Mouse (Mus musculus) kidney, adult 11 months (tissue): Measurements from ENCODE around the gene Hnrnpul2.

Experiments used
- DNase-seq: peaks from one replicate; pipeline ENCODE4 v3.0.0; 2022

The Hnrnpul2 gene

DNA sequence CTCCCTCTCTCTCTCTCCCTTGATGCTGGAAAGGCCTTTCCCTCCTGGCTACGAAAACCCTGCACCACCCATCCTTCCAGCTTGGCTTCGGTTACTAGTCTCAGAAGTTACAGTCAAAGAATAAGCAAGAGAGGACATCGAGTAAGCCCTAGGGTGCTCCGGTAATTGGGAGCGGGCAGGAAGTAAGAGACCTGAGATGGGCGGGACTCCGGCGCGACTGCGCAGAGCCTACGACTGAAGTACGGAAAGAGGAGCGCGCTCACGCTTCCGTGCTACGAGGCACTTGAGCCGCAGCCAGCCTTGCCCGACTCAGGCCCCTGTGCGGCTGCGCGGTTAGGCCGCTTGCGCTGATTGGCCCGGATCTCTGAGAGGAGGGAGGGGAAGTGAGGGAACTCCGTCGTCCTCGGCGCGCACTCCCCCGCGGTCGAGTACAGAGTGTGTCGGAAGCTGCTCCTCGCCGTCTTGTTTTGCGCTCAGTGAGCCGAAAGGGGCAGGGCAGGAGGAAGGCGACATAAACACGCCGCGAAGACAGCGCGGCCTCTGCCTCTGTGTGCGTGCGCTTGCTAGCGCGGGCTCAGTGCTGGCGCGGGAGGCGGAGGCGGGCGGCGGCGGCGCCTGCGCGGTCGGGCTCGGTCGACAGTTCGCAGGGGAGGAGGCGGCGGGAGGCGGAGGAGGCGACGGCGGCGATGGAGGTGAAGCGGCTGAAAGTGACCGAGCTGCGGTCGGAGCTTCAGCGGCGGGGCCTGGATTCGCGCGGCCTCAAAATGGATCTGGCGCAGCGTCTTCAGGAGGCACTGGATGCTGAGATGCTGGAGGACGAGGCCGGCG lies at the start of gene Hnrnpul2:
Hnrnpul2 (plus strand) TSS at position 415 of the 828 bp plus-strand sequence.
- peak; percentile 99 for DNase-seq

DNA sequence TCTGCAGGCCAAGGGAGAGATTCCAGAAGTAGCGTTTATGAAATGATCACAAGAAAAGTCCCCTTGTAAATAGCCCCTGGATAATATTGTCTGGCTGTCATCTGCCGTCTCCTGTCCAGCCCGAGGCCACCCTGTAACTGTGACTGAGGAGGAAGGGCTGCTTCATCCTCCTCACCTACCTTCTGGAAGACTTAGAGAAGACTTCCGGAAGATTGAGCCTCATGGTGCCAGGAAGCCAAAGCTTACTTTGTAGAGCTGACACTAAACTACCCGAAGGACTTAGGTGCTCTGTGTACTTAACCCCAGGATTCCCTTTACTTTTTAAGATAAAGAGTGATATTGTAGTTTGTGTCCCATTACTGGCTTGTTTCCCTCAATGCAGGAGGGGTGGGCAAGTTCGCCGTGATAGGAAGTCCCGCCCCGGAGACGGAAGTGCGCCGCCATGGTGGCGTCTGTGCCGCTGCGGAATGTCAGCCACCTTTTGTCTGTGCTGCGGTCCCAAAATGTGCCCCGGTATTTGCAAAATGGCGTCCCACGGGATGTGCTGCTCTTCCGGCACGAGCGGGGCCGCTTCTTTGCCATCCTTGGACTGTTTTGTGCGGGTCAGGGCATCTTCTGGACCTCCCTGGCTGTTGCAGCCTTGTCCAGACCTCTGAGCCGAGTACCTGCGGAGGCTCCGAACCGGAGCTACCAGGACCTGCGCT lies 49.1 kb upstream of the Hnrnpul2 start, which contains the start of gene Tmem223:
Tmem223 (plus strand) TSS at position 430 of the 704 bp plus-strand sequence.
- DNase-seq = peak; percentile 75

DNA sequence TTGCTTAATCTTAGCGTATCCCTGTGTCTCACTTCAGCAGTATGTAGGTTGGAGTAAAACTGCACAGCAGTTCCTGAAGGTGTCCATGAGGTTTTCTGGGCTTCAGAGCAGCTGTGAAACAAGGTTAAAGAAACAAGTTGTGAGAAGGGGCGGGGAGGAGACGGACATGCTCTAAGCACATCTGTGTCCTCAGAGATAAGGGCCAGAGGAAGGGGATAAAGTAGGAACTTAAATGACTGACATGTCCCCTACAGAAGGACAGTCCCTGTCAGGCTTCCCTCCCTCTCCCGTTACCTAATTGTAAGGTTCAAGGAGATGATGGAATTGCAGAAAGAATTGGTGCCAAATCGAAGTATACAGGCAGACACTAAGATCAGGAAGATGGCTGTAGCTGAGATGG lies 46.8 kb upstream of the Hnrnpul2 start:
- DNase-seq = no peak

DNA sequence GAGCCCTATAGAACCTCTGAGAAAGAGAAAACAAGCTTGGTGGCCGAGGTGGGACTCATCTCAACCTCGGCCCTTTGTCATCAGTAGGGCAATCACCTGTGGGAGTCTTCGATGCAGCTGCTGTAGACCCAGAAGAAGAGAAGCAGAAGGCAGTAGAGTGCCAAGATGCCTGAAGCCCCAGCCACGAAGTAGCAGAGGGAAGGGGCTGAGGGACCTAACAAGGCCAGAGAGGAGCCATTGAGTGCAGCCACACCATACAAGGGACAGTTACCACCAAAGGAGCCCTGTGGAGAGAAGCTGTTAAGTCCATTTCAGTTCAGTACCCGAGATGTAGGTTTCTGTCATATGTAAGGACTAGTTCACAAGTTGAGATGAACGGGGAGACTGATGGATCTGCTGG lies 46.4 kb upstream of the Hnrnpul2 start:
- no peak for DNase-seq

DNA sequence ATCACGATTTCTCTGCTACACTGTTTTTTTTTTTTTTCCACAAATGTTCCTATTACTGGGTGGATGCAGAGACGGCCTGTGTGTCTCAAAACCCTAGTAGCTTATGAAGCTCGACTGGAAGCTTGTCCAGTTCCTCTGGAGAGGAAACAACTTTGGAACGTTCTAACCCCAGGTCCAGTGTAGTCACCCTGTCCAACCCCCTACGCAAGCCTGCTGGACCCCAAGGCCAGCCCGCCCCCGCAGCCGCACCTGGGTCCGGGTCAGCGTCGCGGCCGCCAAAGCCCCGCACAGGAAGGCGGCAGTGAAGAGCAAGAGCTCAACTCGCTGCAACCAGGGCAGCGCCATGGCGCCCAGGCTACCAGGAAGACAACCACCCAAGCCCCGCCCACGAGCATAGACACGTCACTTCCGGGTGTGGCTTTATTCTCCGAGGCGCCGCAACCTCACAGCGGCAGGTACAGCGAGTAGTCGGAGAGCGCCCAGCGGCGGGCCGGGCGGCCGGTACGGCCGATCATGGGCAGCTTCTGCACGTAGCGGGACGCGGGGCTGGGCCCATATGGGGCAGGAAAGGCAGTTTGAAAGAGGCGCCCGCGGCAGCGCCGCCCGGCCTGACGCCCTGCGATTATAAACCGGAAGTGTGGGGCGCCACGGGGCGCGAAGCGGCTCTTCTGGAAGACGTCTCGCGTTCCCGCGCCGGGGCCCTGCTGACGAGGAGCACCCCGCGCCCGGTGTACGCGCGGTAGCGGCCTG lies 45.5 kb upstream of the Hnrnpul2 start, which contains the start of gene Tmem179b:
Tmem179b (minus strand) TSS at position 382 of the 750 bp plus-strand sequence.
- DNase-seq = peak; percentile 93

DNA sequence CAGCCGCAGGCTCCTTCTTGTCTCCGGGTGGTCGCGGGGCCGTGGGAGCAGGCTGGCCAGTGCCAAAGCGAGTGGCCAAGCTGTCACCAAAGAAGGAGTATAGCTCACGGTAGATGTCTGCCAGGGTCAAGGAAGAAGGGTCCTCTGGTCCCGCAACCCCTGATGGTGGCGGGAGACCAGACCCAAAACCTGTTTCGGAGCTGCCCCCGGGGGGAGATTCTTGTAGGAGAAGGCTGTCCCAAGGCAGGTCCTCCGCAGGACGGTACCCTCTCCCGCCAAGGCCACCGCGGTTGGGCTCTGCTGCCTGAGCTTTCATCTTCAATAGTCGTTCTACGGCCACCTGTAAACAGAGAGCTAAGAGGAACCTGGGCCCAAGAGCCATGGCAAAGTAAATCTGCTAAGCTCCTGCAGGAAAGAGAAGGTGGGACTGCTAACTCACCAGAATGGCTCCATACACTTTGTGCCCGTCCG lies 44.8 kb upstream of the Hnrnpul2 start:
- no peak for DNase-seq

DNA sequence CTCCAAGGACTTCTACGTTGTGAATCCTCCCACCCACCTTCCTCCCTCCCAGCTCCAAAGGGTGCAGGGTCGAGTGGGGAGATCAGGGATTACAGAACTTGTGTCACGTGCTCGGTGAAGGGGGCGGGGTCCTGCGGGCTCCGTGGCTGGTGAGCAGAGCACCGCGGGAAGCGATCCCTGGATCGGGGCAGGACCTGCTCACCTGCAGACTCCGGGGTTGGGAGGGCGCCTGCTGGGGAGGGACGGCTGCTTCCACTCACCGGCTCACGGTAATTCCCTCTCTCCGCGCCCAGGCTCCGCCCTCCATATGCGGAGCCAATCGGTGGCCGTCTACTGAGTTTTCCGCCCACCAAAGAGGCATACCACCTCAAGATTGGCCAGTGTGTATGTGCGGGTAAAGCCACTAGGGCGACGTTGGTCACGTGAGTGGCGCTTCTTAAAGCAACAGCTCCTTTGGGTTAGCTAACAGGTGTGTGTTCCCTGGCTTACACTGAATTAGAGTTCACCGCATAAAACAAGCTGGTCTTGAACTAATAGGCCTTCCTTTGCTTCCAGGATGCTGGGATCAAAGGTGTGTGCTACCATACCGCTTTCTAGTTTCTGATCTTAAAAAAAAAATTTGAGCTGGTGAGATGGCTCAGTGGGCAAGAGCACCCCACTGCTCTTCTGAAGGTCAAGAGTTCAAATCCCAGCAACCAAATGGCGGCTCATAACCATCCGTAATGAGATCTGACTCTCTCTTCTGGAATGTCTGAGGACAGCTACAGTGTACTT lies 33.6 kb upstream of the Hnrnpul2 start, which contains the start of gene Taf6l:
Taf6l (minus strand) TSS at position 410 of the 774 bp plus-strand sequence.
- peak; percentile 99 for DNase-seq

DNA sequence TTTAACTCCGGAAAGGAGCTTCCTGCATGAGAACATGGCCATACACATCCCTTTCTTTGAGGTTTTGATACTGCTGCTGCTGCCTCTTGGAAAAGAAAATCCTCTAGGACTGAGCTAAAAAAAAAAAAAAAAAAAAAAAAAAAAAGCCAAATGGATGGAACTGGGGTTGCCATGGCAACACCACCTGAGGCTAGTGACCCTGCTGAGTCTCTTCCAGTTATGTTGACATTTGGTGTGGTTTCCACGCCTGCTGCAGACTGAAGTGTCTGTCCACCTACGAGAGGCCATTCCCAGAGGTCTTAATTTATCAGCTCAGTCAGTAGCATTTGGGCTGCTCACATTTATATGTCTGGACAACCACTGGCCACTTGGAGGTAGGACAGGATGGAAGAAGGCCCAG lies 31.3 kb upstream of the Hnrnpul2 start:
- DNase-seq = no peak

DNA sequence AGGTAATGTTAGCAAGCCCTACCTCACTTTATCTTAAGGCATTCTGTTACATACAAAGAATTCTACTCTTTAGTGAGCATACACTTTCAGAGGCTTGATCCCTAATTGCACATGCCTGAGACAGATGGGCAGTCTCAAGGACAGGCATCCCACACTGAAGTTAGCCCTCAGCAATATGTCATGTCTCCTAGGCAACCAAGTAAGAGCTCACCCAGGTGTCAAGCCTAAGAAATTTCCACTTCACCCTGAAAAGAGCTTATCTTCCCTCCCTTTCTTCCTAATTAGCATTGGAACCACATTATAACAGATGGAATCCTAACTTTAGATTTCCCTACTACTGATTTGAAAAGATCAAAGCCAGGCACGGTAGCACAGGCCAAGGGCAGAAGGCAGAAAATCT lies 30.6 kb upstream of the Hnrnpul2 start:
- DNase-seq = no peak

DNA sequence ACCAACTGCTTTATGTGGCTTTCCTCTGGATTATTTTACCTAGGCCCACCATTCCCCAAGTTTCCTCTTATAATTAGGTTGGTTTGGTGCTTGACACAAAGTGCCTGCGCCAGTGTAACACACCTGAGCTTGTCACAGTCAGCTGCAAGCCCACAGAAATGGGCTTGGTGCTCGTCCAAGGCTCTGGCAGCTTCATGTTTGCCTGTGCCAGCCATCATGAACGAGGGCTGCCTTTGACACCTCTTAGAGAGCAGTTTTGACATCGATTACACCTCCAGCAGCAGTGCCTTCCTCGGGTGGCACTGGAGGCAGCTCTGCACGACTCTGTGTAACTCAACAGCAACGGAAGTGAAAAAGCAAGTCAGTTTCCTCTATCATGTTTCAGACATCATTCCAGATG lies 29.6 kb upstream of the Hnrnpul2 start:
- DNase-seq = no peak

DNA sequence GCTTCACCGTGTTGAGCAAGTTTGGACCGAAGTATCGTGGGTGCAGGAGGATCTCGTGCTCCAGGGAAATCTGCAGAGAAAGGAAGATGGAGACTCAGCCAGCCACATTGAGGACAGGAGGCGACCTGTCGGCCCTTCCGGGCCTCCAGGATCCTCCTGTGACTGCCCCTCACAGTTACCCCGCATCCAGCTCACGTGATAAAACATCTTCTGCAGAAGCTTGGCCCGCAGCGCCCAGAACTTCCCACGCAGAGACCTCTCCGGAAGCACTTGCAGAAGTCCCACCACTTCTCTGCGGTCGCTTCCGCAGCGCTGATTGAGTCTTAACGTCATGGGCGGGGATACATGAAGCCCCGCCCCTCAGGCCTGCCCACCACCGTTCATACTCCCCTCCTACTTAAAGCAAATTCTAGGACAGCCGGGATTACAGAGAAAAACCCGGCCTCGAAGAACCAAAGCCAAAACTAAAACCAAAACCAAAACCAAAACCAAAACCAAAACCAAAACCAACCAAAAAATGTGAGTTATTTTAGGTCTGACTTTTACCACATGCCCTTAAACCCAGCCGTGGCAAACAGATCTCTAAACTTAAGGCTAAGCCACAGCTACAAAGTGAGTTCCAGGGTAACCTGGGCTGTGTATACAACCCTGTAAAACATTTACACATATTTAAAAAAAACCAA lies 21.4 kb upstream of the Hnrnpul2 start, which contains the start of gene Polr2g:
Polr2g (minus strand) TSS at position 314 of the 683 bp plus-strand sequence.
- peak; percentile 93 for DNase-seq

DNA sequence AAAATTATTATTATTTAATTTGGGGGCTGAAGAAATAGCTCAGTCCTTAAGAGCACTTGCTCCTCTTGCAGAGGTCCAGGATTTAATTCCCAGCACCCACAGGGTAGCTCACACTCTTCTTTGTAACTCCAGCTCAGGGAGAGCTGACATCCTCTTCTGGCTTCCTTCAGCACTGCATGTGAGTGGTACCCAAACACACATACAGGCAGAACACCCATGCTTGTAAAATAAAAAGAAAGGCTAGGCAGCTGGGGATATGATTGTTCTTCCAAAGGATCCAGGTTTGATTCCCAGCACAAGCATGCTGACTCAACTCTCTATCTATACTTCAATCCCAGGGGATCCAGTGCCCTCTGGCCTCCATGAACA lies 20.9 kb upstream of the Hnrnpul2 start:
- no peak for DNase-seq

DNA sequence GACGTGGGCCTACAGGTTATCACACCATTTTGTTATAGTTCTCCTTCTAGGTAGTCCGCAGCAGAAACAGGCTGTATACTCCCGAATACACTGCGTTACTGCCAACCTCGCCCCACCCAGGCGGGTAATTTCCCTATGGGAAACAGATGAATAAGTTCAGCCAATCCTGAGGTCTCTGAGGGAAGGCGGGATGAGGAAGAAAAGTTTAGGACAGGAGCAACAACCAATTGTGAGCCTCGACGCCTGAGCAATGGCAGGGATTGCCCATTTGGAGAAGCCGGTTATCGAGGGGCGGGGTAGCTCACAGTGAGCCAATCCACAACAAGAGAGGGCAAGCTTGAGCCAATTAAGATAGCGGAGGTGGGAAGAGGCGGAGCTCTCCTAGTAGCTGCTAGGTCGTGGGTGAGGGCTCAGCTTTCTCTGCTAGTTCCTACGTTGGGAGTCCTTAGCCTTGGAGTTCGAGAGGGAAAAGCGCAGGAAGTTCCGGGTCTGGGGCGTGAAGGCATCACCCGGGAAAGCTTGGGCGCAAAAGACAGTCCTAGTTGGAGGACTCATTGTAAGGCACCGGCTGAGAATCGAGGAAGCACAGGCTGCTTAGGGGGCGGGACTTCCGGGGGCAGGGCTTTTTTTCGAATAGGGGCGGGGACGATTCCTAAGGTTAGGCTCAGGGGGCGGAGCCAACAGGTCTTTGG lies 17.5 kb upstream of the Hnrnpul2 start, which contains the start of gene Zbtb3:
Zbtb3 (plus strand) TSS at position 426 of the 692 bp plus-strand sequence.
- peak; percentile 98 for DNase-seq

DNA sequence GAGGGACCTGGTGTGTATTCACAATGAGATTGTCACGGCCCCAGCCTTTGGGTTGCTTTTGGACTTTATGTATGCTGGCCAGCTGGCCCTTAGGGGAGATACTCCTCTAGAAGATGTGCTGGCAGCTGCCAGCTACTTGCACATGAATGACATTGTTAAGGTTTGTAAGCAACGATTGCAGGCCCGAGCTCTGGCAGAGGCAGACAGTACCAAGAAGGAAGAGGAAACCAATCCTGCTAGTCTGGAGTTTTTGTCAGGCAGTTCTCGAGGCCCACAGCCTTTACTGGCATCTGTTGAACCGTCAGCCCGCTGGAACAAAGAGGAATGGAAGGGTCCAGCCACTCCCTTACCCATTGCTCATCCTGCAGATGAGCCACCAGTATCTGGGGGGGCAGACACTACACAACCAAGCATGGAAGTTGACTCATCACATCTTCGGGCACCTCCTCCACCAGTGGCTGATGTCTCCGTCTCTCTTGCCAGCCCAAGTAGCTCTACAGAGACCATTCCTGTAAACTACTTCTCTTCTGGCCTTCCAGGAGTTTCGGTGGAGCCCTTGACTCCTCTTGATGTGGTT lies 16.5 kb upstream of the Hnrnpul2 start:
- no peak for DNase-seq

DNA sequence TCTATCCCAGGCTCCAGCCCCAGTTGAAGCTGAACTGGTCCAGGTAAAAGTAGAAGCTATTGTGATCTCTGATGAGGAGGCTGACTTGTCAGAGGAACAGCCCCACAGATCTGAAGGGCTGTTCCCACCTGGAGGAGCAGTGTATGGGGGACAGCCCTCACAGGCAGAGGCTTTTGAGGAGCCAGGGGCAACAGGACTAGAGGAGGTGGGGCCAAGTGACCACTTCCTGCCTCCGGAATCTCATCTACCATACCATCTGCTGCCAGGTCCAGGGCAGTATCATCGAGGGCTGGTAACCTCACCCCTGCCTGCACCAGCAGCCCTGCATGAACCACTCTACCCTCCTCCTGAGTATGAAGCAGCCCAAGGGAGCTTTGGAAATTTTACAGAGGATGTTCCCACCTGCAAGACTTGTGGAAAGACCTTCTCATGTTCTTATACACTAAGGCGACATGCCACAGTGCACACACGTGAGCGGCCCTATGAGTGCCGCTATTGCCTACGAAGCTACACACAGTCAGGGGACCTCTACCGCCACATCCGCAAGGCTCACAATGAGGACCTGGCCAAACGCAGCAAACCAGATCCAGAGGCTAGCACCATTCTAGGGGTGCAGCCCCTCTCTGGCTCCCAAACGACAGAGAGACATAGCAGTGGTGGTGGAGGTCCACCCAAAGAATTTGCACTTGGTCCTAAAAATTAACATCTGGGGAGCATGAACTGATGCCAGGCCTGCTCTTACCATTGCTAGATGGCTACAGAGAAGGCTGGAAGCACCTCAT lies 15.7 kb upstream of the Hnrnpul2 start:
- no peak for DNase-seq

DNA sequence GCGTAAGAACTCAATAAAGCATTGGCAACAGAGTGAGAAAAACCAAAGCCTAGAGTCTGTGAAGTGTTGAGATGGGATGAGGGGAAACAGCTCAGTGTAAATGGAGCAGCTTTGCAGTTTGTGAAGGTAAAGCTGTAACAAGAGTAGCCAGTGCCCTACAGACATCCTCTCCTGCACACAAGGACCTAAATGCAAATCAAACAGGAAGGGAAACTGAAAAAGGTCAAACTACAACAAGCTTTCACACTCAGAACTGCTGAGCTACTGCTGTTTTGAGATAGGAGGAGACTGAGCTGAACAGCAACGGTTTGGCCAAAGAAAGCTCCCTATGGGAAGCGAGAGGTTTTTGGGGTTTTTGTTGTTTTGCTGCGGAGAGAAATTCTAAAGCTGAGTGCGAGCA lies 13.0 kb upstream of the Hnrnpul2 start:
- no peak for DNase-seq

DNA sequence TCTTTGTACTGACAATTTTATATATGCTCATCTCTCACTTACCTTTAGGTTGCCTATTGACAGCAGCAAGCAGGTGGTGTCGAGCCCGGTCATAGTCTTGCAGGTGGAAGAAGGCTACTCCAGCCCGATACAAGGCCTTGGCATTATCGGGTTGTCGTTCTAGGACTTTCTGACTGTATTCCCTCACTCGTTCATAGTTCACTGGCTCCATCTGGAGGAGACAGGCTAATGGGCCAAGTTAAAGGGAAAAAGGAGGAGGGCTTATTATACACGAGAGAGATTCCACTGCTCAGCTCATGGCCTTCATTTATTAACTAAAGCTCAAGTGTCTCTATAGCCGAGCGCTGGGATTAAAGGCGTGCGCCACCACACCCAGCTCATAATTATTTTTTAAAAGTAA lies 4.0 kb upstream of the Hnrnpul2 start:
- peak; percentile 48 for DNase-seq

DNA sequence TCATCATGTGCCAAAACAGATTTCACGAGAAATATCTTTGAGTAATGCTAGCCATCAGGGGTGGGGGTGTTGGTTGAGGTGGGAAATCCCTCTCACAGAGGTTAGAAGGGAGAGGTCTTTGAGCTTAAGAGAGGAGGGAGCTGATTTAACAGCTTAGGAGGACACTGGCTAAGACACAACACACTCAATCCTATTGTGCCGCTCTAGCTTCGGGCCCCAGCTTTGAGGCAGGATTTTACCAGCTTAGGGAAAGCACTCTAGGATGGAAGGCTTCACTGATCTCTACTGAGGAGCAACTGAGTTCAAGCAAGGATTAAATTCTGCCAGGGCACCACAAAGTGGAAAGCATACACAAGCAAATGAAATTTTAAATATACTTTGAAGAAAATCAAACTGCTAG lies 2.8 kb upstream of the Hnrnpul2 start:
- DNase-seq = no peak

DNA sequence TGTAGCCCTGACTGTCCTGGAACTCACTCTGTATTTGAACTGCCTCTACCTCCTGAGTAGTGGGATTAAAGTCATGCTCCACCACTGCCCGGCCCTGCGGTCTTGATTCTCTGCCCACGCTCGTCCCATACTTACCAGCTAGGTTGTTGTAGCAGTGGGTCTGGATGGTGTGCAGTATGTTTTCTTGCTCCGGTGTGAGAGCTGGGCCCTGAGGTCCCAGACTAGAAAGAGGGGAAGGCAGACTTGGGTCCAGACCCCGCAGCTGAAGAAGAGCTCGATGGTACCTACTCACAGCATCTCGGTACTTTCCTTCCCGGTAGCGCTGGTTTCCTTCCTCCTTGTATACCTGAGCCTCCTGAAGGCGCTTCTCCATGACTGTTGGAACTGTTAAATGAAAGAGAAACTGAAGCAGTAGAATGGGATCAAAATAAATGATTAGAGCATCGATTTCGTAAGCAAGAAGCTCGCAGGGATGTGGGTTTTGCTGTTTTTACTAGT lies 1.5 kb upstream of the Hnrnpul2 start:
- no peak for DNase-seq
